Comparison of ENCODE assay signal across 16 mouse cellular contexts in genomic region chr3:105099526-105100269, GRCm38 (mm10). TPM values are rescaled to one million over a fixed set of nuclear protein-coding genes. Genes with fewer than 3 reads are reported as not detected.
DNase-seq lines count a peak whose midpoint lies in the region; ATAC-seq lines count a peak whose summit lies in the region.
"Had no signal": no experiment of that assay in that cellular context is flagged by ENCODE, and none has a peak within 500 bp of the region (broad histone marks: within the 10 kb centered on the region; RNA-seq: fewer than 3 reads in every experiment).

No protein-coding gene starts in this region.

- H3K27ac ChIP-seq in heart, embryonic 15.5 days: peak overlapping the region; percentile 44
- 0 out of 2 replicates have a peak overlapping the region, but pooled peaks have one; percentile 20 for H3K27ac ChIP-seq in midbrain, embryonic 12.5 days (replicated peaks)
- no peak overlapping the region for H3K27ac ChIP-seq in midbrain, embryonic 15.5 days

- H3K27me3 ChIP-seq in heart, embryonic 15.5 days: no peaks in the 10 kb centered on the region
- no peaks in the 10 kb centered on the region for H3K27me3 ChIP-seq in midbrain, embryonic 12.5 days
- no peaks in the 10 kb centered on the region for H3K27me3 ChIP-seq in midbrain, embryonic 15.5 days (replicated peaks)

- WGBS in heart, embryonic 15.5 days: 27% methylated on average over 15 of the region's 15 CpGs
- 15% methylated on average over 15 of the region's 15 CpGs for WGBS in midbrain, embryonic 12.5 days
- 18% methylated on average over 15 of the region's 15 CpGs for WGBS in midbrain, embryonic 15.5 days

- peaks cover 11% of the 10 kb centered on the region; the same call in 1 of the 2 replicates for H3K4me1 ChIP-seq in heart, embryonic 15.5 days (replicated peaks)
- H3K4me1 ChIP-seq in midbrain, embryonic 12.5 days: peaks cover 10% of the 10 kb centered on the region
- peaks cover 7% of the 10 kb centered on the region for H3K4me1 ChIP-seq in midbrain, embryonic 15.5 days
- H3K4me1 ChIP-seq: megakaryocyte, embryonic 14.5 days had no signal

- H3K9me3 ChIP-seq in heart, embryonic 15.5 days (replicated peaks): no peaks in the 10 kb centered on the region
- no peaks in the 10 kb centered on the region for H3K9me3 ChIP-seq in midbrain, embryonic 12.5 days
- no peaks in the 10 kb centered on the region for H3K9me3 ChIP-seq in midbrain, embryonic 15.5 days
- H3K9me3 ChIP-seq: megakaryocyte, embryonic 14.5 days had no signal

- H3K4me3 ChIP-seq in heart, embryonic 15.5 days: no peak overlapping the region
- H3K4me3 ChIP-seq in midbrain, embryonic 12.5 days: no peak overlapping the region
- no peak overlapping the region for H3K4me3 ChIP-seq in midbrain, embryonic 15.5 days
- H3K4me3 ChIP-seq: megakaryocyte, embryonic 14.5 days had no signal

- intact Hi-C loops in heart, postnatal 14 days (cut with DNase I): loop anchor here (5.0 kb wide), 1 partner anchor 68 kb away; no protein-coding TSS in a partner anchor

- ATAC-seq in heart, embryonic 15.5 days (replicated peaks; ENCODE audit: insufficient number of reproducible peaks, insufficient read depth, low FRiP score, low read depth): 0 out of 2 replicates have a peak, but pooled peaks have one; percentile 31
- ATAC-seq in midbrain, embryonic 12.5 days (ENCODE audit: low FRiP score, low read depth): no peak
- no peak for ATAC-seq in midbrain, embryonic 15.5 days (replicated peaks)
- ATAC-seq: activated CD4-positive, CD25-positive, alpha-beta regulatory T cell, adult 4 months had no signal

- no peaks in the 10 kb centered on the region for H3K36me3 ChIP-seq in heart, embryonic 15.5 days
- H3K36me3 ChIP-seq in midbrain, embryonic 12.5 days: no peaks in the 10 kb centered on the region
- no peaks in the 10 kb centered on the region for H3K36me3 ChIP-seq in midbrain, embryonic 15.5 days (replicated peaks)

- no peak overlapping the region for H3K4me2 ChIP-seq in heart, embryonic 15.5 days
- no peak overlapping the region for H3K4me2 ChIP-seq in midbrain, embryonic 12.5 days (replicated peaks)
- H3K4me2 ChIP-seq in midbrain, embryonic 15.5 days: no peak overlapping the region
- H3K4me2 ChIP-seq: liver, embryonic 11.5 days had no signal

- DNase-seq in heart, postnatal 14 days: no peak
- DNase-seq in embryo, embryonic 9.5 days (ENCODE audit: extremely low spot score): peak; percentile 37
- DNase-seq in retina, postnatal 1 day: peak; percentile 36
- DNase-seq in layer of hippocampus, postnatal 14 days (ENCODE audit: low spot score in 2 of 2): no peak
- DNase-seq in thymus, postnatal 0 days (ENCODE audit: low spot score): no peak
- DNase-seq: cerebellum, adult 11 months; layer of hippocampus, adult 9-11 months; right cerebral cortex, adult 18-20 months had no signal

- no peak overlapping the region for H3K9ac ChIP-seq in heart, embryonic 15.5 days
- no peak overlapping the region for H3K9ac ChIP-seq in midbrain, embryonic 12.5 days (replicated peaks)
- H3K9ac ChIP-seq in midbrain, embryonic 15.5 days: no peak overlapping the region

RNA-seq across cellular contexts. Expression of gene 4930564D02Rik, which starts 33.1 kb away (rescaled TPM):
- not detected in 2 replicates for polyA plus RNA-seq in heart, embryonic 15.5 days (2015; fragmentation: Nextera tagmentation; extraction: Ambion mirVana)
- total RNA-seq in heart, postnatal 14 days (2021): not detected
- polyA plus RNA-seq in midbrain, embryonic 12.5 days (2016; fragmentation: Nextera tagmentation; extraction: Ambion mirVana): not detected in 2 replicates
- polyA plus RNA-seq in midbrain, embryonic 15.5 days (2015; fragmentation: Nextera tagmentation; extraction: Ambion mirVana): not detected in 2 replicates
- total RNA-seq in layer of hippocampus, postnatal 14 days (2021): not detected
- polyA plus RNA-seq in thymus, postnatal 0 days (2015; fragmentation: Nextera tagmentation; extraction: Ambion mirVana): not detected in 2 replicates
- total RNA-seq: CH12.LX; granulocyte monocyte progenitor cell, adult 5-6 weeks had no signal
- polyA plus RNA-seq: activated CD4-positive, CD25-positive, alpha-beta regulatory T cell, adult 4 months; liver, embryonic 11.5 days had no signal

RNA-seq across cellular contexts. Expression of gene Cttnbp2nl, which starts 46.8 kb away (rescaled TPM):
- 21.6 and 22.7 TPM in 2 replicates for polyA plus RNA-seq in heart, embryonic 15.5 days (2015; fragmentation: Nextera tagmentation; extraction: Ambion mirVana)
- total RNA-seq in heart, postnatal 14 days (2021): 10 to 100 TPM; 30.2 to 31.3 TPM
- polyA plus RNA-seq in midbrain, embryonic 12.5 days (2016; fragmentation: Nextera tagmentation; extraction: Ambion mirVana): 53.3 and 63.5 TPM in 2 replicates
- 60.6 and 60.9 TPM in 2 replicates for polyA plus RNA-seq in midbrain, embryonic 15.5 days (2015; fragmentation: Nextera tagmentation; extraction: Ambion mirVana)
- total RNA-seq in layer of hippocampus, postnatal 14 days (2021): 10 to 100 TPM; 30.0 to 34.0 TPM
- 6.7 TPM in 2 replicates for polyA plus RNA-seq in thymus, postnatal 0 days (2015; fragmentation: Nextera tagmentation; extraction: Ambion mirVana)
- polyA plus RNA-seq: activated CD4-positive, CD25-positive, alpha-beta regulatory T cell, adult 4 months had no signal

Comparison
In these comparisons a context has a peak if more than half of its experiments do, and no peak if none do; other contexts are left out.
1. DNase-seq: peak in embryo, embryonic 9.5 days (single experiment) and retina, postnatal 1 day (single experiment); none in heart, postnatal 14 days (0 of 2), layer of hippocampus, postnatal 14 days (0 of 2) and thymus, postnatal 0 days (single experiment).